Mouse (Mus musculus) ES-Bruce4 (cell line): ENCODE measurements at regions not wholly inside any gene's neighbourhood (a gene's known extent, or its start where the extent isn't known, plus 50 kb on each side); places are given as distances from the start of the nearest gene placed in this dataset.

ENCODE experiments used
- CTCF ChIP-seq: IDR thresholded peaks from one replicate; pipeline ENCODE4 v1.8.1; 2011; ENCODE audit warnings: low read depth, low read length
- EP300 ChIP-seq: IDR thresholded peaks from 2 replicates; pipeline ENCODE4 v1.6.1; 2011; ENCODE audit warnings: low read depth, low read length; ENCODE audit not compliant: insufficient read depth
- POLR2A ChIP-seq: IDR thresholded peaks from one replicate; pipeline ENCODE4 v1.8.1; 2011; ENCODE audit warnings: low read length; ENCODE audit not compliant: insufficient read depth

- no peak for TF ChIP-seq EP300
- TF ChIP-seq CTCF = no peak
- no peak for TF ChIP-seq POLR2A
Observed at GRCm38 (mm10) chr3:37908456-37908855, 184.2 kb upstream of the Gm5148 start.
